Mouse (Mus musculus) embryonic fibroblast, embryonic 13.5 days (primary cell): Measurements from ENCODE around the gene Angptl8.

Source experiments
- CTCF ChIP-seq: IDR thresholded peaks from 2 replicates; pipeline ENCODE4 v1.5.1; 2011; ENCODE audit warnings: mild to moderate bottlenecking, control low read depth, low read length, moderate library complexity, borderline replicate concordance; ENCODE audit not compliant: insufficient read depth
- POLR2A ChIP-seq: IDR thresholded peaks from 2 replicates; pipeline ENCODE4 v1.6.1; 2011; ENCODE audit warnings: low read depth, mild to moderate bottlenecking, control low read depth, low read length, moderate library complexity

DNA sequence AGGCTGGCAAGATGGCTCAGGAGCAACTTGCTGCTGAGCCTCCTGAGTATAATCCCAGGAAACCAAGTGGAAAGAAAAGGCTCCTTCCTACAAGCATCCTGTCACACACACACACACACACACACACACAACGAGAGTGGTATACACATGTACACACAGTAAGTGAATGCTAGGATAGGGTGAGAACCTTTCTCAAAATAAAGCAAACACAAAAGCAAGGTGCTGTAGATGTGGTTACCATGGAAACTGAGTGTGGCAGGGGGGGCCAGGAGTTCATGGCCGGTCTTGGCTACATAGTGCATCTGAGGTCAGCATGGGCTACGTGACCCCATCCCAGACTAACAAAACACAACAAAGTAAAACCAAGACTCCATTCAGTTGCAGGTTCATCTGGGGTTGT is 15.8 kb downstream of the Angptl8 start:
- TF ChIP-seq CTCF, result no peak
- TF ChIP-seq POLR2A, result no peak
